Mouse (Mus musculus): ENCODE results near the gene Tmprss11c. TPM values are rescaled to one million over a fixed set of nuclear protein-coding genes. Genes with fewer than 3 reads are reported as not detected.
A peak's percentile ranks its signal among the peaks of the same experiment; 100 is the strongest.
"Not testable (repeated sequence)": the region's sequence is repeated elsewhere in the genome, so short reads cannot be mapped to it uniquely, and the experiment has no call there.

The Tmprss11c gene
- polyA plus RNA-seq (2015; fragmentation: Nextera tagmentation; extraction: Ambion mirVana) = not detected in 2 replicates

- H3K4me1 ChIP-seq (replicated peaks) = no peaks in the 10 kb centered on the region
- H3K27me3 ChIP-seq = no peaks in the 10 kb centered on the region
- H3K4me2 ChIP-seq = no peak within 1 kb of the TSS
- H3K36me3 ChIP-seq (replicated peaks) = no peaks in the 10 kb centered on the region
- H3K9me3 ChIP-seq (replicated peaks) = no peaks in the 10 kb centered on the region
- no peak within 1 kb of the TSS for H3K27ac ChIP-seq (replicated peaks)
- no peak for ATAC-seq (ENCODE audit: insufficient read depth)
- WGBS (ENCODE audit: insufficient replicate concordance) = 59% methylated on average over 4 of the region's 4 CpGs
- H3K9ac ChIP-seq = no peak within 1 kb of the TSS
- no peak within 1 kb of the TSS for H3K4me3 ChIP-seq (replicated peaks)
These were observed at the start of gene Tmprss11c for GRCm38 (mm10) chr5:86289208-86289607. Tmprss11c (minus strand) TSS chr5:86289308.

DNA sequence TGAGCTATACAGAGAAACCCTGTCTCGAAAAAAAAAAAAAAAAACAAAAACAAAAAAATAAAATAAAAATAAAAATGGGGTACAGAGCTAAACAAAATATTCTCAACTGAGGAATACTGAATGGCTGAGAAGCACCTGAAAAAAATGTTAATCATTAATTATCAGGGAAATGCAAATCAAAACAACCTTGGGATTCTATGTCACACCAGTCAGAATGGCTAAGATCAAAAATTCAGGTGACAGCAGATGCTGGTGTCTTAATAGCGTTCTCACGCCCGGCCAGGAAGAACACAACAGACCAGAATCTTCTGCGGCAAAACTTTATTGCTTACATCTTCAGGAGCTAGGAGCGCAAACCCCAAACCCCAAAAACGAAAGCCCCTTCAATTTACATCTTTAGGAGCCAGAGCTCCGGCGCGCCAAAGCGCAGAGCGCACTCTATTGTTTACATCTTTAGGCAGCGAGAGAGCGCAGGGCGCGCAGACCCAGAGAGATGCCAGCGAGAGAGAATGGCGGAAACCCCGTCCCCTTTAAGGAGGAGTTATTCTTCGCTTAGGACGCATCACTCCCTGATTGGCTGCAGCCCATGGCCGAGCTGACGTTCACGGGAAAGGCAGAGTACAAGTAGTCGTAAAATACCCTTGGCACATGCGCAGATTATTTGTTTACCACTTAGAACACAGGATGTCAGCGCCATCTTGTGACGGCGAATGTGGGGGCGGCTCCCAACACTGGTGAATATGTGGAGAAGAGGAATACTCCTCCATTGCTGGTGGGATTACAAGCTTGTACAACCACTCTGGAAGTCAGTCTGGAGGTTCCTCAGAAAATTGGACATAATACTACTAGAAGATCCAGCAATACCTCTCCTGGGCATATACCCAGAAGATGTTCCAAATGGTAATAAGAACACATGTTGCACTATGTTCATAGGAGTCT, 29.2 kb upstream of the Tmprss11c start:
- ATAC-seq (ENCODE audit: insufficient read depth); H3K27ac ChIP-seq (replicated peaks); H3K9me3 ChIP-seq (replicated peaks); H3K36me3 ChIP-seq (replicated peaks); H3K9ac ChIP-seq; H3K27me3 ChIP-seq; H3K4me1 ChIP-seq (replicated peaks): not testable (repeated sequence)
- WGBS (ENCODE audit: insufficient replicate concordance) = 36% methylated on average over 30 of the region's 30 CpGs
- H3K4me2 ChIP-seq = peak overlapping the region; percentile 32
- 0 out of 2 replicates have a peak overlapping the region, but pooled peaks have one; percentile 15 for H3K4me3 ChIP-seq (replicated peaks)

- WGBS (ENCODE audit: insufficient replicate concordance) = 62% methylated on average over 5 of the region's 5 CpGs
- no peaks in the 10 kb centered on the region for H3K9me3 ChIP-seq (replicated peaks)
- no peak overlapping the region for H3K9ac ChIP-seq
- ATAC-seq (ENCODE audit: insufficient read depth) = no peak
- no peak overlapping the region for H3K27ac ChIP-seq (replicated peaks)
- H3K4me1 ChIP-seq (replicated peaks) = no peaks in the 10 kb centered on the region
- H3K4me3 ChIP-seq (replicated peaks) = no peak overlapping the region
- H3K4me2 ChIP-seq = no peak overlapping the region
- H3K27me3 ChIP-seq = no peaks in the 10 kb centered on the region
- no peaks in the 10 kb centered on the region for H3K36me3 ChIP-seq (replicated peaks)
These were observed 17.0 kb upstream of the Tmprss11c start for GRCm38 (mm10) chr5:86306116-86306515.

DNA sequence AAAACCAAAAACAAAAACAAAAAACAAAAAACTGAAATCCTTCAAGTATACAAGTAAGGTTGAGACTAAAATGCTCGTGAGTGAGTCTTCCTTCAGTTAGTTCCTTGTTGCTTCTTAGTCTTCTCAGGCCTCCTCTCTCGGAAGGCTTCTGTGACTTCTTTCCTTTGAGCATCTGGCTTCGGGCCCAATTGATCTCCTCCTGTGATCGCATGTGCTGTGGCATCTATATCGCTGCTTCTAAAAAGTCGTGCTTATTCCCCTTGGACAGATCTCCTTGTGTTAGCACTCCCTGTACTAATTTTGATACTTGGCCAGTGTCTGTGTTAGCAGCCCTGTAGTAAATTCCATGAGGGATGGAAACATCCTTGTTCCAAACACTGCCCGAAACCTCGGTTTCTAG, 14.8 kb upstream of the Tmprss11c start:
- H3K9ac ChIP-seq = no peak overlapping the region
- H3K9me3 ChIP-seq (replicated peaks) = no peaks in the 10 kb centered on the region
- H3K4me2 ChIP-seq = no peak overlapping the region
- H3K27me3 ChIP-seq = no peaks in the 10 kb centered on the region
- no peaks in the 10 kb centered on the region for H3K36me3 ChIP-seq (replicated peaks)
- H3K27ac ChIP-seq (replicated peaks) = no peak overlapping the region
- H3K4me3 ChIP-seq (replicated peaks) = no peak overlapping the region
- no peak for ATAC-seq (ENCODE audit: insufficient read depth)
- H3K4me1 ChIP-seq (replicated peaks) = no peaks in the 10 kb centered on the region
- WGBS (ENCODE audit: insufficient replicate concordance) = 67% methylated on average over 8 of the region's 8 CpGs

DNA sequence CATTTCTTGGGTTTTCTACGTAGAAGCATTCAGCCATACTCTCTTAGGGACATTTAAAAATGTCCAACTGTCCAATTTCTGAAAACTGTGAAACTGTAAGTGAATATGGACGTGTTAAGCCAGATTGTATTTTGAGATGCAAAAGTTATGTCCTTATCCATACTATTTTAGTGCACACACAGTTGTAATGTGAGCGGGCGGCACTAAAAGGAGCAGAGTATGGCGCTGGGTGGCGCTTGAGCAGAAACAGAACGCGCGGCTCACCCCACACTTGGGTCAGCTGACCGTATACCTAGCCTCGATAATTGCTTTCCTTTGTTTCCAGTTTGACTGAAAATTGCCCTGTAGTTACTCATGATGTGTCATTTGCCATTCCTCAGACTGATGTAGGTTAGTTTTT, 42.5 kb downstream of the Tmprss11c start:
- Histone ChIP-seq H3K9me3 (replicated peaks) (no peaks in the 10 kb centered on the region), H3K9ac (no peak overlapping the region), H3K27ac (replicated peaks) (no peak overlapping the region), H3K4me2 (no peak overlapping the region), H3K4me1 (replicated peaks) (no peaks in the 10 kb centered on the region), H3K36me3 (replicated peaks) (no peaks in the 10 kb centered on the region), H3K4me3 (replicated peaks) (no peak overlapping the region), H3K27me3 (no peaks in the 10 kb centered on the region)
- 75% methylated on average over 11 of the region's 11 CpGs for WGBS (ENCODE audit: insufficient replicate concordance)
- no peak for ATAC-seq (ENCODE audit: insufficient read depth)

DNA sequence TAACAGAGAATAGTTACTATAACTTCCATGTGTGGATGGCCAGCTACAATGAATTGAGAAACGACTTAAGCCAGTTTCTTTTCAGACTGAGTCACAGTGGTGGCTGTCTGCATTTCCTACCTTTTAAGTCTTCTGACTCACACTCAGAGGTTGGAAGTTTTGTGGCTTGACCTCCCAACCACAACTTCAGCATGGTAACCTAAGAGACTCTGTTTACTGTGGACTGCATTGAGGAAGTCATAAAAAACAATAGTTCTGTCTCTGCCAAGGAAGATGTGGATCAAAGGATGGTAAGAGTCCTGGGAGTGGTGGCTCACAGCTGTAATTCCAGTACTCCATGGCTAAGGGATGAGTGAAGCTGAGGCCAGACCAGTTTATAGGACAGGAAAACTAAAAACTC, 44.2 kb downstream of the Tmprss11c start:
- Histone ChIP-seq H3K4me1 (replicated peaks) (no peaks in the 10 kb centered on the region), H3K27me3 (no peaks in the 10 kb centered on the region), H3K4me2 (no peak overlapping the region), H3K27ac (replicated peaks) (no peak overlapping the region), H3K9me3 (replicated peaks) (no peaks in the 10 kb centered on the region), H3K36me3 (replicated peaks) (no peaks in the 10 kb centered on the region), H3K9ac (no peak overlapping the region), H3K4me3 (replicated peaks) (no peak overlapping the region)
- no peak for ATAC-seq (ENCODE audit: insufficient read depth)
- 10% methylated on average over 1 of the region's 1 CpGs for WGBS (ENCODE audit: insufficient replicate concordance)

DNA sequence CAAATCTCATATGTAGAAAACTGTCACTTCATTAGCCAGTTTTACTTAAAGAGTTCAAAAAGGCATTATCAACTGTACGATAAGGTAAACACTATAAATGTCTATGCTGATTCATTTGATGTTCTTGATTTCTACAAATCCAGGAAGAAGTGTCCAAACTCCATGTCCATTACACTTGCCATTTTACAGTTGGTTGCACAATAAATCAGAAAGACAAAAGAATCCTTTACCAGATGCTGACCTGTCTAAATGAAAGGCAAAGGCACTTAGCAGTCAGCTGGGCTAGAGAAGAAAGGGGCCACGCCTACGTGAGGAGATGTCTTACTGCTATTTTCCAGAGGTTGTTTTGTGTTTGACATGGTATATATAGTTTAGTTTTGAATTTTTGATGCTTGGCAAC, 44.8 kb downstream of the Tmprss11c start:
- Histone ChIP-seq H3K9ac (no peak overlapping the region), H3K9me3 (replicated peaks) (no peaks in the 10 kb centered on the region), H3K4me3 (replicated peaks) (no peak overlapping the region), H3K4me2 (no peak overlapping the region), H3K36me3 (replicated peaks) (no peaks in the 10 kb centered on the region), H3K27me3 (no peaks in the 10 kb centered on the region), H3K4me1 (replicated peaks) (no peaks in the 10 kb centered on the region), H3K27ac (replicated peaks) (no peak overlapping the region)
- WGBS (ENCODE audit: insufficient replicate concordance) = 71% methylated on average over 3 of the region's 3 CpGs
- ATAC-seq (ENCODE audit: insufficient read depth) = no peak

DNA sequence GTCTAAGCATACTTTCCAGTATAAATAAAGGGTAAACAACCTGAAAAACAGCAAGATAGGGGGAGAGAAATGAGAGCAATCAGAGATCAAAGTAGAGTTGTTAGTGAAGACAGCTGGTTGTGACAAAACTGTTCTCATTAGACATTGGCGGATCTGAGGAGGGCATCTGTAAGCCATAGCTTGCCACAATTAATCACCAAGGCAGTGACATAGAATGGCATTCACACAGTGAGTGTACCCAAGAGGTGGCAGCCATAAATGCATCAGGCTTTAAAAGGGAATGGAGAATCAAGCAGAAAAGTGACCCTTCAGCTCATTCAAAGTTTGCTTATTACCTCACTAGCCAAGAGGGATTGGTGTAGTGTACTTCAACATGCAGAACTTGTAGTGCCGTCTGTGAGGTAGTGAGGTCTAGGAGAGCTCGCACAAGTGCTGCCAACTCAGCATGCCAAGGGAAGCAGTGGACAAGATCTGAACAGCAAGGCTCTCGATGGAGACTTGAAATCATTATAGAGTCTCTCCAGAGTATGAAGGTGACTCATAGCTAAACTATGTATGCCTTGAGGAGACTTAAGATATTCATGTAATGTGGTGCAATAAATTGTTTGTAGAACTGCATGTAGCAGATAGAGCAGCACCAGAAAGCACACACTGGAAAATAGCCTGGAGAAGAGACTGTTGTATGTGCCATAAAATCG, 61.8 kb downstream of the Tmprss11c start:
- Histone ChIP-seq H3K9me3 (replicated peaks) (no peaks in the 10 kb centered on the region), H3K4me3 (replicated peaks) (no peak overlapping the region), H3K4me1 (replicated peaks) (no peaks in the 10 kb centered on the region), H3K9ac (no peak overlapping the region), H3K27me3 (no peaks in the 10 kb centered on the region), H3K27ac (replicated peaks) (no peak overlapping the region), H3K4me2 (no peak overlapping the region), H3K36me3 (replicated peaks) (no peaks in the 10 kb centered on the region)
- 65% methylated on average over 5 of the region's 5 CpGs for WGBS (ENCODE audit: insufficient replicate concordance)
- no peak for ATAC-seq (ENCODE audit: insufficient read depth)

DNA sequence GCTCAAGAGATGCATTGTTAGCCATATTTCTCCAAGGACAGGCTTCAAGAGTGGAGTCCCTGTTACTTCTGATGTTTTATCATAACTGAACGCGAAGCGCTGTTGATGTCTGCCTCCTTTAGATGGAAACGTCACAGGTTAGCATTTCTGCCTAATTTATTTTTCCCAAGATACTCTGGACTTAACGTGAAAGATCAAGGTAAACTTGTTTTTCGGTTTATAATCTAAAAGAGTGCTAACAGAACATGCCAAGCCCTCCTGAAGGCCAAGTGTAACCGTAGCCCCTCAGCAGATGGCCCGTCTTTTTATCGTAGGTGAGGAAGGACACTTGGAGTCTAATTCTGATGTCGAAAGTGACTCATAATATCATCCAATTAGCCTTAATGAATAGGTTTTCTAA, 91.3 kb downstream of the Tmprss11c start, which contains the start of gene Gnrhr:
Gnrhr (minus strand) TSS at position 101 of the 400 bp plus-strand sequence.
- Histone ChIP-seq H3K4me3 (replicated peaks) (no peak within 1 kb of the TSS), H3K9ac (no peak within 1 kb of the TSS), H3K4me2 (no peak within 1 kb of the TSS), H3K9me3 (replicated peaks) (no peaks in the 10 kb centered on the region), H3K27ac (replicated peaks) (no peak within 1 kb of the TSS), H3K36me3 (replicated peaks) (no peaks in the 10 kb centered on the region), H3K27me3 (no peaks in the 10 kb centered on the region), H3K4me1 (replicated peaks) (no peaks in the 10 kb centered on the region)
- 75% methylated on average over 10 of the region's 10 CpGs for WGBS (ENCODE audit: insufficient replicate concordance)
- ATAC-seq (ENCODE audit: insufficient read depth) = no peak

DNA sequence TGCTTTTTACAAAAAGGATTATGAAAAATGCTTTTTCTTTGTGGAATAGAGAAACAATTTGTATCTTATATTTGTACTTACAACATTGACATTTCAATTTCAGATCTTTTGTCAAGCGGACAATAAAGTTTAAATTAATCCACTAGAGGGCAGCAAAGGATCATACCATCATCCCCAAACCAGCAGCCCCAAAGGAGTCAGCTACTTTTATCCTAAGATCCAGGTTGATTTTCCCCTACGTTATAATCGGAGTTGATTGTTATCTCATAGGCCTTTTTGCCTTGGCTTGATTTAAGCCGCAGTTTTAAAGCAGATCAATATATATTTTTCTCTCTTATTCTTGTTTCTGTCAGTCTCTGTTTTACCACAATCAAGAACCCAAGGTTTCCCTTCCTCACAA, 97.8 kb downstream of the Tmprss11c start:
- Histone ChIP-seq H3K9ac (no peak overlapping the region), H3K4me1 (replicated peaks) (no peaks in the 10 kb centered on the region), H3K36me3 (replicated peaks) (no peaks in the 10 kb centered on the region), H3K27me3 (no peaks in the 10 kb centered on the region), H3K4me3 (replicated peaks) (no peak overlapping the region), H3K27ac (replicated peaks) (no peak overlapping the region), H3K4me2 (no peak overlapping the region), H3K9me3 (replicated peaks) (no peaks in the 10 kb centered on the region)
- 5% methylated on average over 4 of the region's 4 CpGs for WGBS (ENCODE audit: insufficient replicate concordance)
- ATAC-seq (ENCODE audit: insufficient read depth) = no peak

DNA sequence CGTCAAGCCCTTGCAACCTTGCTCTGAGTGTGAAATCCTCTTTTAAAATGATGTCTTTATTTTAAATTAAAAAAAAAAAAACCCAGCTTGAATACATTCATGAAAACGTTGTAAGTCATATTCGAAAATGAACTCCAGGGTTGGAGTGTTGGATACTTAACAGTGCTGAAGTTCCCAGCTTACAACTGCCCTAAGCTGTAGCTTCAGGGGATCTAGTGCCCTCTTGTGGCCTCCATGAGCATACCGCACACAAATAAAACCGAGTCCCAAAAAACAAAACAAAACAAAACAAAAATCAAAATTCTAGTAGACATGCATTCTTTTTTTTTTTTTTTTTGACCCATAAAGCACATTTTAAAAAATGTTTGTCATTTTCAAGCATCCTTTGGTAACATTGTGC, 98.3 kb downstream of the Tmprss11c start:
- no peaks in the 10 kb centered on the region for H3K27me3 ChIP-seq
- no peaks in the 10 kb centered on the region for H3K9me3 ChIP-seq (replicated peaks)
- WGBS (ENCODE audit: insufficient replicate concordance) = 18% methylated on average over 5 of the region's 5 CpGs
- H3K36me3 ChIP-seq (replicated peaks) = no peaks in the 10 kb centered on the region
- H3K4me3 ChIP-seq (replicated peaks) = no peak overlapping the region
- H3K27ac ChIP-seq (replicated peaks) = no peak overlapping the region
- H3K9ac ChIP-seq = no peak overlapping the region
- no peak for ATAC-seq (ENCODE audit: insufficient read depth)
- H3K4me2 ChIP-seq = no peak overlapping the region
- no peaks in the 10 kb centered on the region for H3K4me1 ChIP-seq (replicated peaks)
